Mouse (Mus musculus) adrenal gland, adult 8-10 months (tissue): ENCODE data around the gene Ddx27. TPM values are rescaled to one million over a fixed set of nuclear protein-coding genes. Genes with fewer than 3 reads are reported as not detected.

Experiments used
- DNase-seq: peaks from one replicate; pipeline ENCODE4 v3.0.0; 2022
- total RNA-seq, 4 experiments: library from RNA; stranded (reverse); gene quantifications; 2 replicates each; pipeline ENCODE4 v1.2.4; 2022

The Ddx27 gene
- total RNA-seq, 4 experiments from 2014 or later: 29.3 to 40.7 (median 34.2) TPM

DNA sequence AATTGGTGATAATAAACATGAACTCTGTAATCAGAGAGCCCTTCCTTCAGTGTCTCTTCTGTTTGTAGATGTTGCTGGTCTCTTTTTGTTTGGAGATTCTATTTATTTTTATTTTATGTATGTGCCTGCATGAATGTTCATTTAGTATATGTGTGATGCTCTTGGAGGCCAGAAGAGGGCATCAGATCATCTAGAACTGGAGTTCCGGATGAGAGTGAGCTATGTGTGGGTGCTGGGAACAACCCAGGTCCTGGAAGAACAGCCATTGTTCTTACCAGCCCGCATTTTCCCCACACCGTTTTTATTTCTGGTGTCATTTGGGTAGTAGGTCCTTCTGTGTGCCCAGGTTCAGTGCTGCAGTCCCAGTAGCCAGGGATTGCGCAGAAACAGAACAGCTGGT lies 15.5 kb downstream of the Ddx27 start:
- DNase-seq: no peak

DNA sequence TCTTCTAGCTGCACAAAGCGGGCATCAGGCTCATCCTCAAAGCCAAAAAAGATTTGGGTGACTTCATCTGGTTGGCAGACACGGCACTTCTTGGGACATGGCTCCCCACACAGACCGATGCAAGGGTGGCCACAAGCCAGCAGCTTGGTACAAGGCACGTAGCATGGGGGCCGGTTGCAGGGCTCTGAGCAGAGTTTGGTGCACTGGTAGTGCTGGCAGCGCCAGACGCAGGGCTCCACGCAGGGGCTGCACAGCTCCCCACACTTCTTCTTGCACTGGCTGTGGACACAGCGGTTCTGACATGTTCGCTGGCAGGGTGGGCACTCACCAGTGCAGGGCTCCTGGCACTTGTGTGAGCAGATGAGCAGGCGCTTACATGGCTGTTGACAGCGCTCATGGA lies 22.7 kb downstream of the Ddx27 start:
- no peak for DNase-seq

GRCm38 (mm10) chr2:167038297-167038696 lies 23.3 kb downstream of the Ddx27 start:
- DNase-seq: no peak

- DNase-seq: no peak
These were observed 23.7 kb downstream of the Ddx27 start for GRCm38 (mm10) chr2:167038716-167039115.

GRCm38 (mm10) chr2:167039386-167039785 lies 24.4 kb downstream of the Ddx27 start:
- DNase-seq: no peak

- DNase-seq: no peak
These were observed 28.6 kb downstream of the Ddx27 start for GRCm38 (mm10) chr2:167043400-167044121.

DNA sequence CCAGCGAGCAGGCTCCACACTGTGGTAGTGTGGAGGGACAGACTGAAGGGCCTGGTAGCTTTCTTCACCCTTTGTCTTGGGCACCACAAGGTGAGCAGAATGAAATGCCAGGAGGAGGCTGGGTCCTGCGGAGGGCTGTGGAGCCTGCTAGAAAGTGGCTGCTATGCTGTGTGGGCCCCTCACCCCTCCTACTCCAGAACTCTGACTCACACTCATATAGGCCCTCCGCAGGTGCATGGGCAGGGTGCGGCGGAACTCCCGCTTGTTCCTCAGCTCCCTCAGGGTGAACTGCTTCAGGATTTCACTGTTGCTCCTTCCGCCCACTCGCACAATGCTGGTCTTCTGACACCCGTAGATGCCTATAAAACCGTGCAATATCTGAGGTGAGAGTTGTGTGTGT lies 33.2 kb downstream of the Ddx27 start:
- DNase-seq: no peak

DNA sequence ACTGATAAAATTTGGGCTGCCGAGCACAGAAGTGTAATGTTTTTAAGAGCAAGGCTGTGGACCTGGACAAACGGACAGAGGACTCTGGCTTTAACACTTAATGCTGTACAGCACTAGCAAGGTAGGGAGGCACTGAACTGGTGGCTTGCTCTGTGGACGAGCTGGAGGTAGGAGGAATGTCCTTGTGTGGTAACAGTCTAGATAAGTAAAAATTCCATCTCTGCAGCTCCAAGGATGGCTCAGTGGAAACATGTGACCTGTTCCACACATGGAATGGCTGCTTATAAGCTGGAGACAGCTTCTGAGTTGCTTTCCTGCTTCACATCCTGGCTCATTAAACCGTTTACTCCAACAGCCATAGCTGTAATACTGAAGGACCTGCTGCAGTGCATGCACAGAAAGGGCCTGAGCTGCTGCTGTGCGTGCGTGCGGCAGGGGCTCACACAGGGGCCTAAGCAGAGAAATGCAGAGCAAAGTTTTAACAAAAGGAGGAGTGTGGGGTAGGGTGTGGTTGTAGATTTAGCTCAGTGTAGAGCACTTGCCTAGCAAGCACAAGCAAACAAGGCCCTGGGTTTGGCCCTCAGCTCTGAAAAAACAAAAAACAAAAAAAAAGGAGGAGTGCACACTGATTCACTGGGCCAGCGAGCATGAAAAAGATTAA lies 33.8 kb downstream of the Ddx27 start:
- DNase-seq: no peak

DNA sequence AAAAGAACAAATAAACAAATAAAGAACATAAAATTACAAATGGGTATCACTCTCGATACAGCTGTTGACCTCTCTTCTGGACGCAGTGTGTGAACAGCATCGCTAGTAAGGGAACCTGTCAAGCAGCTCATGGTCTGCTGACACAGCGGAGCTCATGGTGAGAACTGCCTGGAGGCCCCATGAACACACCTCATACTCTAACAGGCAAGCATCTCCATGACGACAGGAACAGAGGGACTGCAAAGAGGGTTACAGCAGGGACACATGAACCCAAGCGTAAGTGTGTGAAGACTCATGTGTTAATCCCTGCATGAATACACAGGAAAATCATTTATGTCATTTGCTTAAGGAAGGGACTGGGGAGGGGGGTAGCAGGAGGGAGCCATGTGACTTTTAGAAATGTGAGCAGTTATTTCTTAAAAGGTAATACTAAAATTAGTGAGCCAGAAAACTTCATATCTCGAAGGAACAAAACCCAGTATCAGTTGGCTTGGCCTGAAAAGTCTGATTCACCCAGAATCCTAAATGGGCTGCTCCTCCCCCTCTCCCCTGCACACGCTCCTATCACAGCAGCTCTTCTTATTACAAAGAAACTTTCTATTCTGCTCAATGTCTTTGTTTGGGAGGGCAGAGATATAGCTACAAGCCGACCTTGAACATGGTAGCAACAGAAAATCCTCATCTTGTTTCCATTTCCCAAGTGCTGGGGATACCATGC lies 38.3 kb downstream of the Ddx27 start:
- DNase-seq: no peak

DNA sequence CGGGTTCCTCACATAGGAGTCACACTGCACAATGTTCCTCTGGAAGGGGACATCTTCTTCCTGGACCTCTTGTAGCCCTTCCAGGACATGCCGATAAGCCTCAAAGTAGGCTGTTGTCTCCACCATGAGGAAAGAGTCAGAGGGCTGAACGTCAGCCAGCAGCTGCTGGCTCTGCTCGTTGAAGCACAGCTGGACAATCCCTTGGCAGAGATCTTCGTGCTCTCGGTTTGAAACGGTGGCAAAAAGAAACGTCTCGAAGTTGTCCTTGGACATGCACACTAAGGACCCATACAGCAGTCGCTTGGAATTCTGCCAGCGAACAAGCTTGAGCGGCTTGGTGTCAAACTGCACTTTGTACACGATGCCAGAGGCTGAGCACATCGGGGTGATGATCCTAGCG lies 40.4 kb downstream of the Ddx27 start:
- no peak for DNase-seq

GRCm38 (mm10) chr2:167056210-167056941 lies 41.4 kb downstream of the Ddx27 start:
- DNase-seq: no peak

GRCm38 (mm10) chr2:167056942-167057323 lies 41.9 kb downstream of the Ddx27 start:
- DNase-seq: no peak

GRCm38 (mm10) chr2:167058201-167058600 lies 43.2 kb downstream of the Ddx27 start:
- DNase-seq: no peak

DNA sequence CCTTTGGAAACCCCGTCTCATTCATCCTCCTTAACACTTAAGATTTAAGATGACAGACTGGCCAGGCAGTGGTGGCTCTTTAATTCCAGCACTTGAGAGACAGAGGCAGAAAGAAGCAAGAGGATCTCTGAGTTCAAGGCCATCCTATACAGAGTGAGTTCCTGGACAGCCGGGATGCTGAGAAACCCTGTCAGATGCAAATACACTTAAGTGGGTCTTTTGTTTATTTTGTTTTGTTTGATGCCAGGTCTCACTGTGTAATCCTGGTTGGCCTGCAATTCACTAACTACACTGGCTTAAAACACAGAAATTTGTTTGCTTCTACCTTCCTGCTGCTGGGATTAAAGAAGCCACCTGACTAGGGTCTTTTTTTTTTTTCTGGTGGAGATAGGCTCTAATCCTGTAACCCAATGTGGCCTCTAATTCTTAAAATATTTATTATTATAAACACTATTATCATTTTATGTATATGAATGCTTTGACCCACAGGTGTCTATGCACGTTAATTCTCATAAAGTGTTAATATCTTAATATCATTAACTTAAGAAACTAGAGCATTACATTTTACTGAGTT lies 43.9 kb downstream of the Ddx27 start:
- no peak for DNase-seq

DNA sequence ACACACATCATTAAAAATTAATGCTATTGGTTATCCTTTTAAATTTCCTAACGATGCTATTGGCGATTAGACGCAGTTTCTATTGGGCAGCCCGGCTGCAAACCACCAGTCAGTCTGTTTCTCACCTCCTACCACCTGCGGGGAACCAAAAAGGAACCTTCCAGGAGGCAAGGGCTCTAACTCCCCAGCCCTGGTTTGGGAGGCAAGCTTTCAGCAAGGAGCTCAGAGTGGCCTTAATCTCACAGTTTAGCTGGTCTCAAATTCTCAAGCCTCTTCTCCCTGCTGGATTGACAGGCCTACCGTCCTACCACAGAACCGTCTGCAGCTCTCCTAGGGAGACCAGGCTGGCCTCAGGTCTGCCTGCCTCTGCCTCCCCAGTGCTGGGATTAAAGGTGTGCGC lies 44.5 kb downstream of the Ddx27 start:
- DNase-seq: no peak

- no peak for DNase-seq
These were observed 45.0 kb downstream of the Ddx27 start for GRCm38 (mm10) chr2:167059960-167060359.

- DNase-seq: no peak
These were observed 45.4 kb downstream of the Ddx27 start for GRCm38 (mm10) chr2:167060360-167060759.

DNA sequence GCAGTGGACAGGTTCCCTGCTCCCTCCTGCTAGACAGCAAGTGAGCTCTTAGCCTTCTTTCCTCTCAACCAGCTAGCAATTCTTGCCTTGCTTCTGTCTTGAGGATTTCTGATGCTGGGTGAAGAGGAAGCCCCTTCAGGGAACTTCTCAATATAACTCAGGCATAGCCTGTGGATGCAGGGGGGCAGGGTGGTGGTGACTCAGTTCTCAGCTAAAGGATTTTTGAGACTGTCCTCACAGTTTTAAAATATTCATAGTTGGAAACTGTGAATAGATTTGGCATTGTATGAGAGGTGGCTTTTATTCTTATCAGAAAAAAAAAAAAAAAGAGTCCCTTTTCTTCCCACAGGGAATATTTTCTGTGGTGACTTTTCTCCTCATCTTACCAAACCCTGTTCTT lies 45.8 kb downstream of the Ddx27 start:
- DNase-seq: no peak

GRCm38 (mm10) chr2:167061381-167062034 lies 46.5 kb downstream of the Ddx27 start:
- no peak for DNase-seq

- peak; percentile 94 for DNase-seq
These were observed 47.5 kb downstream of the Ddx27 start for GRCm38 (mm10) chr2:167062497-167062911.

DNA sequence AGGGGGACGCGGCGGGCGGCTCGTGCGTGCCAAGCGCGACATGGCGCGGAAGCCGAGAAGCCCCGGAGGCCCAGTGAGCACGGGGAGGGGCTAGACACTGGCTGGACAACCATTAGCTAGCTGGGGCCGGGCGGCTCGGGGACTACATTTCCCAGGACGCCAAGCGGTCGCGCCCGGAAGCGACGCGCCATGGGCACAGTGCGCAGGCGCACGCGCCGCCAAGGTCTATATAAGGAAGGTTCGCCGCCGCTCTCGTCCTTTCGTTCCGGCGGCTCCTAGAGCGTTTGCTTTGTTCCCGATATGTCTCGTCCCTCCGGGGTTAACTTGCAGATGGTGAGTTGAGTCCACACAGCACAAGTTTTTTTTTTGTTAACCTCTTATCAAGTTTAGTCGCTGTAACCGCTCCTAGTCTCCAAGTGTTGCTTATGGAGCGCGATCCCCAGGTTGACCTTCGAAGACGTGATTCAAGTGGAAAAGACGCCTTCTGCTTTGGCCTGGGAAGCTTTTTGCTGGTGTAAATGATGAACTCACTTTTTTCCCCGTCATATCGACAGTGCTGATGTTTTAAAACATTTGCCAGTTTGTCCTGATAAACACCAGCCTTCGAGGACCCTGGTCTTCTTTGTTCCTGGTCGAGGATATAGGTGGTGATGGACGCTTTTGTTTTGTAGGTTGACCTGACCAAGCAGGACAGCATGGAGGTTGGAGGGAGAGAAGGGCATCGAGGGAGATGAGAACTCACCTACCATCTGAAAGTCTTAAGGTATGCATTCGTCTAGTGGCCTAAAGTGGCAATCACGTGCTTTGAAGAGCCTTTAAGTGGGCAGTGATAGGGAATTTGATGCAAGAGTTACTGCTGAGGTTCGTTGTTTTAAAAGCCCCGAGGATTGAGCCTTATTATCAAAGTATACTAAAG lies 48.2 kb downstream of the Ddx27 start, which contains the start of gene Znfx1:
Gene Znfx1, minus strand, starts transcription at position 51 of the 916 bp plus-strand sequence.
- peak; percentile 94 for DNase-seq
